Mouse (Mus musculus): ENCODE measurements around the gene Fam19a5. TPM values are rescaled to one million over a fixed set of nuclear protein-coding genes. Genes with fewer than 3 reads are reported as not detected.

Gene Fam19a5
- polyA plus RNA-seq, 1 experiment from 2014 or later, result 0.58 TPM

DNA sequence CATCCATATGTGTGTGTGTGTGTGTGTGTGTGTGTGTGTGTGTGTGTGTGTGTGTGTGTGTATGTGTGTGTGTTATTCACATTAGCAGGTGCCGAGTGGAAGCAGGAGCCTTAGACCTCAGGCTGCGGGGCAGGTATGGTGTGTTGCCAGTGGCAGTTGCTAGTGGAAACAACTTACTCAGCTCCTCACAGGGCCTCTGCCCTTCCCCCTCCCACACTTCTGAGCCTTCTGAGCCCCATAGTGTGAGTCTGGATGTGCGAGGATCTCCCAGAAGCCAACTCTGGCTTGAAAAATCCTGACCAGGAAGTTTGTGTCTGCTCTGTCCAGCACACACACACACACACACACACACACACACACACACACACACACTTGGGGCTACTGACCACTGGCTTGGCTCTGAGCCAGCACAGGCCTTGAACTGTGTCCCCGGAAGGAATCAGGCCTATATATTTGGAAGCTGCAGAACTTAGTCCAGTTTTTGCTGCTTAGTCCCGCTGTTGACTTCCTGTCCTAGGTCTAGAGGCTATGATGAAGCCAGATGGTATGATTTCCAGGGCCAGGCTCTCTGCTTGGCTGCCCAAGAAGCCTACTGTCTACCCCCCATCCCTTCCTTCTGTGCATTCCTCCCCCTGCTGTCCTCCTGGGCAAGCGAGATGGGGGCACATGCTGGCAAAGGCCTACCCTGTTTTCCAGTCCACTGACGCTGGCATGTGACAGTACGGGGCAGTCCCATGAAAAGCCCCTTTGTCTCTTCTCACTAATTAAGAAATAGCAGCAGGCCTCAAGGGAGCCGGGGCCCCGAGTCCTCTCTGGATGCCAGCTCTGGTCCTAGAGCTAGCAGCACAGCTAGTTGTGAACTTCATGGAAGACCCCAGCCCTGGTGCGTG, 22.2 kb downstream of the Fam19a5 start:
- WGBS, result 84% methylated on average over 11 of the region's 11 CpGs

DNA sequence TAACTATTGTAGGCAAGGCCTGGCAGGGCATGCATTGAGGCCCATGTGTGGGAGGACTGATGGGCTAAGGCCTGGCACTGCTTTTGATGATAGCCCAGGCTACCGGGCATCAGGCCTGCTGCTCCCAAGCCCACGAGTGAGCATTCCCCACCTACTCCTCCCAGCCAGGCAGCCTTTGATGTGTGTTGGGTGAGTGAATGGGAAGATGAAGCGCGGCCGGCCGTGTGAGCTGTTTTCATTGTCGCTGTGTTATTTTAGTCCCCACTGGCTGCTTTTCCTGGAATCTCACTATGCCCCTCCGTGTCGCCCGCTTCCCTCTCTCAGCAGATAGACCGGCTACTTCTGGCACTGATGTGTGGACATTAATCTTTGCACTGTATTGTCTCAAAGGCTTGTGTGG, 26.1 kb downstream of the Fam19a5 start:
- DNase-seq (ENCODE audit: low spot score), result no peak
- Histone ChIP-seq H3K4me1 (replicated peaks; ENCODE audit: control insufficient read depth, insufficient read depth, low read length) (no peaks in the 10 kb centered on the region), H3K9me3 (ENCODE audit: control insufficient read depth, low read length) (no peaks in the 10 kb centered on the region), H3K9ac (ENCODE audit: low read depth, low read length) (no peak overlapping the region), H3K27ac (ENCODE audit: low read depth, low read length) (no peak overlapping the region), H3K36me3 (ENCODE audit: control insufficient read depth, insufficient read depth, low read length) (no peaks in the 10 kb centered on the region), H3K27me3 (replicated peaks; ENCODE audit: control insufficient read depth, insufficient read depth, low read length) (no peaks in the 10 kb centered on the region), H3K4me3 (ENCODE audit: low read depth, low read length) (no peak overlapping the region), H3K4me2 (no peak overlapping the region)
- WGBS, result 87% methylated on average over 11 of the region's 11 CpGs
- ATAC-seq (replicated peaks; ENCODE audit: low FRiP score), result no peak

More for the DNA sequence above, 22.2 kb downstream of the Fam19a5 start:
- no peak for ATAC-seq (replicated peaks; ENCODE audit: low FRiP score)
- no peak overlapping the region for H3K4me2 ChIP-seq
- H3K27me3 ChIP-seq (replicated peaks; ENCODE audit: control insufficient read depth, insufficient read depth, low read length), result no peaks in the 10 kb centered on the region
- no peaks in the 10 kb centered on the region for H3K9me3 ChIP-seq (ENCODE audit: control insufficient read depth, low read length)
- no peaks in the 10 kb centered on the region for H3K4me1 ChIP-seq (replicated peaks; ENCODE audit: control insufficient read depth, insufficient read depth, low read length)
- no peak for DNase-seq (ENCODE audit: low spot score)
- no peak overlapping the region for H3K9ac ChIP-seq (ENCODE audit: low read depth, low read length)
- H3K36me3 ChIP-seq (ENCODE audit: control insufficient read depth, insufficient read depth, low read length), result no peaks in the 10 kb centered on the region
- H3K27ac ChIP-seq (ENCODE audit: low read depth, low read length), result no peak overlapping the region
- no peak overlapping the region for H3K4me3 ChIP-seq (ENCODE audit: low read depth, low read length)

DNA sequence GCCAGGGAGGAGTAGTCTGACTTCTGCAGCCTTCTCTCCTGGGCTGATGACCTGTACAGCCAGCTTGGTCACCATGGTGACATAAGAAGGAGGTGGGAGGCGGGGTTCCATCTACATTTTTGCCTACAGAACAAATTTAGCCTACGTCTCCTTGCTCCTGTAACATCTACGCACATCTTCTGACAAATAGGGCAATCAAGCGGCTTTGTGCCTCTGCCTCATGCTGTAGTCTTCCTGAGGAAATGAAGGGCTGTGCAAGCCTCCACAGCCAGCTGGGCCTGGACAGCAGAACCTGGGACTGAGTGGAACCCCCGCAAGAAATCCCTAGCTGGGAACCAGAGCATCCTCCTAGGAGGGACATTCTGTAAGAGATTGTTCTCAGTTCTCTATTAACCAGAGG, 35.8 kb downstream of the Fam19a5 start:
- Histone ChIP-seq H3K4me1 (replicated peaks; ENCODE audit: control insufficient read depth, insufficient read depth, low read length) (no peaks in the 10 kb centered on the region), H3K4me3 (ENCODE audit: low read depth, low read length) (no peak overlapping the region), H3K4me2 (no peak overlapping the region), H3K9ac (ENCODE audit: low read depth, low read length) (no peak overlapping the region), H3K27ac (ENCODE audit: low read depth, low read length) (no peak overlapping the region), H3K9me3 (ENCODE audit: control insufficient read depth, low read length) (no peaks in the 10 kb centered on the region), H3K36me3 (ENCODE audit: control insufficient read depth, insufficient read depth, low read length) (no peaks in the 10 kb centered on the region), H3K27me3 (replicated peaks; ENCODE audit: control insufficient read depth, insufficient read depth, low read length) (no peaks in the 10 kb centered on the region)
- no peak for DNase-seq (ENCODE audit: low spot score)
- WGBS, result 79% methylated on average over 5 of the region's 5 CpGs
- no peak for ATAC-seq (replicated peaks; ENCODE audit: low FRiP score)

DNA sequence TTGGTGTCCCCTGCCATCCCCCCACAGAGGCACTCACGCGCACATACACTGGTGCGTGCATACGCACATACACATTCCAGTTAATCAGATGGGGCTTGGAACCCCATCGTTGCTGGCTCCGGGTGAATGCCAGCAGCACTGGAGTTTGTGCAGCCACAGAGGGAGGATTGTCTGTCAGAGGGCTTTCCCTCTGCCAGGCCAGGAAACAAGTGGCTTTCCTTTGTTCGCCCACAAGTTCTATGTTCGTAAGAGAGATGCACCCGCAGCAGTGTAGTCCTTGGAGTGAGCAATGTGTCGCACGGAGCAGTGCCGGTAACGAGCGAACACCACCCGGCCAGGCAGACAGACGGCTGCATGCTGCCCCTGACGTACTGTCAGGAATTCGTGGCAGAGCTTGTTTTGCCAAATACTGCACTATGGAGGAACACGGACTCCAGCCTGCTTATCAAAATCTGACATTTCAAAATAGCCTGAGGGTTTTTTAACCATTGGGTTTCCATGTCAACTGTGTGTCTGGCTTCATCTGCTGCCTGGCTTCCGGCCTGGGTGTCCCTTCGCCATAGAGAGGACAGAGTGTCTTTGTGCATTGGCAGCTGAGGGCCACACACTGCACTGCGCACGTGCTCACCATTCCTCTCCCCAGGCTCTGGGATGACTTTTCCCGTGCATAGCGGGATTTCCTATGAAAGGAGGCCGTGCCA, 40.0 kb downstream of the Fam19a5 start:
- ATAC-seq (replicated peaks; ENCODE audit: low FRiP score) (no peak), DNase-seq (ENCODE audit: low spot score) (no peak)
- Histone ChIP-seq H3K4me2 (no peak overlapping the region), H3K36me3 (ENCODE audit: control insufficient read depth, insufficient read depth, low read length) (no peaks in the 10 kb centered on the region), H3K27ac (ENCODE audit: low read depth, low read length) (no peak overlapping the region), H3K4me1 (replicated peaks; ENCODE audit: control insufficient read depth, insufficient read depth, low read length) (no peaks in the 10 kb centered on the region), H3K9ac (ENCODE audit: low read depth, low read length) (no peak overlapping the region), H3K4me3 (ENCODE audit: low read depth, low read length) (no peak overlapping the region), H3K27me3 (replicated peaks; ENCODE audit: control insufficient read depth, insufficient read depth, low read length) (no peaks in the 10 kb centered on the region), H3K9me3 (ENCODE audit: control insufficient read depth, low read length) (no peaks in the 10 kb centered on the region)
- WGBS, result 84% methylated on average over 26 of the region's 26 CpGs

DNA sequence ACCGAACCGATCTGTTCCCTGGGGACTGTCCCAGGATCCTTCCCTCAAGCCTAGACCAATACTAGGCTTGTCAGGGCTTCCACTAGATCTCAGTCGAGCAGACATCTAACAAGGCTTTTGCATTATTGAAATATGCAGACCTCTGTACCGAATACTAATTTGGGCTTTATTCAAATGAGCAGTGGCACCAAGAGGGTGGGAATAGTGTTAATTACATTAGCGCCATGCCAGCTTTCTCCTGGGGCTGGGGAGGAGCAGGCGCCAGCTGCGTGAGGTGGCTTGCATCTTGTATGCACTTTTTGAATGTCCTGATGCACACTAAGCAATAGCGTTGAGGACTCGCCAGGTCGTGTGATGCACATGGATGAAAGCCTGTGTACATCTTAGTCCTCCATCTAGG, 46.9 kb downstream of the Fam19a5 start:
- WGBS, result 85% methylated on average over 10 of the region's 10 CpGs
- no peaks in the 10 kb centered on the region for H3K9me3 ChIP-seq (ENCODE audit: control insufficient read depth, low read length)
- H3K9ac ChIP-seq (ENCODE audit: low read depth, low read length), result no peak overlapping the region
- no peaks in the 10 kb centered on the region for H3K36me3 ChIP-seq (ENCODE audit: control insufficient read depth, insufficient read depth, low read length)
- H3K4me1 ChIP-seq (replicated peaks; ENCODE audit: control insufficient read depth, insufficient read depth, low read length), result no peaks in the 10 kb centered on the region
- no peak overlapping the region for H3K27ac ChIP-seq (ENCODE audit: low read depth, low read length)
- H3K4me2 ChIP-seq, result no peak overlapping the region
- H3K4me3 ChIP-seq (ENCODE audit: low read depth, low read length), result no peak overlapping the region
- DNase-seq (ENCODE audit: low spot score), result no peak
- no peak for ATAC-seq (replicated peaks; ENCODE audit: low FRiP score)
- no peaks in the 10 kb centered on the region for H3K27me3 ChIP-seq (replicated peaks; ENCODE audit: control insufficient read depth, insufficient read depth, low read length)

DNA sequence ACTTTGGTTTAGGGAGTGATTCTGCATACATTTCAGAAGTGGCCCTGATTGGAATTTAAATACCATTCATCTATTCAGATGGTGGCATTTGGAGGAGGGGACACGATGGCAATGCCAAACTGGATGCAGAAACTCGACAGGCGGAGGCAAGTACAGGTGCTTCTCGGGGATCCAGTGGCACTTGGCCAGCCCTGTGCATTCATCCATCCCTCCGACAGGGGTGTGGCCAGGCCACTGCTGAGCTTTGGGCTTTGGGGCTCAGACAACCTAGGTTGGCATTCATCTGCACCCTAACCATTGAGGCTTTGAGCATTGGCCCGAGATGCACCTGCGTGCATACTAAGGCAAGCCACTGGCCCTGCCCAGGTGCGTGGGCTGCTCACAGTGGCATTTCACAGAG, 52.6 kb downstream of the Fam19a5 start:
- Histone ChIP-seq H3K36me3 (ENCODE audit: control insufficient read depth, insufficient read depth, low read length) (no peaks in the 10 kb centered on the region), H3K4me3 (ENCODE audit: low read depth, low read length) (no peak overlapping the region), H3K9me3 (ENCODE audit: control insufficient read depth, low read length) (no peaks in the 10 kb centered on the region), H3K9ac (ENCODE audit: low read depth, low read length) (no peak overlapping the region), H3K4me2 (no peak overlapping the region), H3K27ac (ENCODE audit: low read depth, low read length) (no peak overlapping the region), H3K27me3 (replicated peaks; ENCODE audit: control insufficient read depth, insufficient read depth, low read length) (no peaks in the 10 kb centered on the region), H3K4me1 (replicated peaks; ENCODE audit: control insufficient read depth, insufficient read depth, low read length) (no peaks in the 10 kb centered on the region)
- no peak for ATAC-seq (replicated peaks; ENCODE audit: low FRiP score)
- 84% methylated on average over 8 of the region's 8 CpGs for WGBS
- no peak for DNase-seq (ENCODE audit: low spot score)

DNA sequence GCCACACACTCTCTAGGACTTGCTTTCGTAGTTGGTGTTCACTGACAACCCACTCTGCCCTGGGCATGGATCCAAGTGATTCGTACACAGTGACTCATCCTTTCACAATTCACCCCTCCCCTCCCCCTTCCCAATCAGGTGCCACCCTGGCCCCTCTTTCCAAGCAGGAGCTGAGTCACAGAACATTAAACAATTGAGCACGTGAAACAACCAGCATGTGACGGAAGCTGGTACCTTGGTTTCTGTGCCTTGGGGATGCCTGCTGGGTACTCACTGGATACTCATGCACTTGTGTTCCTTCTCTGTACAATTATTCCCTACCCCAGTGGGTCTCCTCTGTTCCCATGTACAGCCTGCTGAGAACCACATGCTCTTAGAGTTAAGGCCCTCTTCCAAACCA, 53.0 kb downstream of the Fam19a5 start:
- no peak for DNase-seq (ENCODE audit: low spot score)
- Histone ChIP-seq H3K4me1 (replicated peaks; ENCODE audit: control insufficient read depth, insufficient read depth, low read length) (no peaks in the 10 kb centered on the region), H3K4me2 (no peak overlapping the region), H3K27ac (ENCODE audit: low read depth, low read length) (no peak overlapping the region), H3K9me3 (ENCODE audit: control insufficient read depth, low read length) (no peaks in the 10 kb centered on the region), H3K4me3 (ENCODE audit: low read depth, low read length) (no peak overlapping the region), H3K9ac (ENCODE audit: low read depth, low read length) (no peak overlapping the region), H3K36me3 (ENCODE audit: control insufficient read depth, insufficient read depth, low read length) (no peaks in the 10 kb centered on the region), H3K27me3 (replicated peaks; ENCODE audit: control insufficient read depth, insufficient read depth, low read length) (no peaks in the 10 kb centered on the region)
- no peak for ATAC-seq (replicated peaks; ENCODE audit: low FRiP score)
- 74% methylated on average over 4 of the region's 4 CpGs for whole genome bisulfite sequencing

DNA sequence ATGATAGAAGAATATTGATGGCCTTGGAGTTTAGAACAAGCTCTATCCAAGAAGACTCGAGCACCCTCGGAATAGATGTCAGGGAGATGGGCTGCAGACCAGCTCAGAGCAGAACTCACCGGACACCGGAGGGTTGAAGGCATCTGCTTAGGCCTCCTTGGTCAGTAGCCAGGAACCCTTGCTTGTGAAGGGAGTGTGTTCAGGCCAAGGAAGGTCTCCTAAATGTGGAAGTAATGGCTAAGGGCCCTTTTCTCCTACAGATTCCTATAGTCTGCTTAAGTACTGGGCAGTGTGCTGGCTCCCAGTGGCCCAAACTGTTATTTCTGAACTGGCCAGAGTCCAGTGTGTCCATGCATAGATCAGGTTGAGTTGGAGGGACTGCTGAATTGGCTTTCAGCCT, 53.7 kb downstream of the Fam19a5 start:
- H3K4me3 ChIP-seq (ENCODE audit: low read depth, low read length), result no peak overlapping the region
- WGBS, result 78% methylated on average over 4 of the region's 4 CpGs
- no peak for ATAC-seq (replicated peaks; ENCODE audit: low FRiP score)

DNA sequence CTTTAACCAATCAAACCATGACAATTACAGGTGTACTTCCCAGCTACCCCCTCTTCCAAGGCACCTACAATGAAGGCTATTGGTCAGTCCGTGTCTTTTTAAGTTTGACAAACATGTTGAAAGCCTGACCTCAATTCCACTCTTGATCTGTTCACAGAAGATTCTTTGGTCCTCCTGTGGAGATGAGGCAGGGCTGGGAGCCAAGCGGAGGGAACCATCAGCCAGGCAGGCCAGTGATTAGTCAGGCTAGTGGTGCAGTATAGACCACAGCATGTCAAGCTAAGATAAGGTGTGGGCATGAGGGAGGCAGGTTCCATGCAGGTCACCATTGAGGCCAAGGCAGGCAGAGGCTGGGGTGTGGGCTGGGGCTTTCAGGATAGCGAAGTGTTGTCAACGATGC, 54.5 kb downstream of the Fam19a5 start:
- 86% methylated on average over 4 of the region's 4 CpGs for WGBS
- Histone ChIP-seq H3K9me3 (ENCODE audit: control insufficient read depth, low read length) (no peaks in the 10 kb centered on the region), H3K4me3 (ENCODE audit: low read depth, low read length) (no peak overlapping the region), H3K4me1 (replicated peaks; ENCODE audit: control insufficient read depth, insufficient read depth, low read length) (no peaks in the 10 kb centered on the region), H3K27ac (ENCODE audit: low read depth, low read length) (no peak overlapping the region), H3K4me2 (no peak overlapping the region), H3K9ac (ENCODE audit: low read depth, low read length) (no peak overlapping the region), H3K36me3 (ENCODE audit: control insufficient read depth, insufficient read depth, low read length) (no peaks in the 10 kb centered on the region), H3K27me3 (replicated peaks; ENCODE audit: control insufficient read depth, insufficient read depth, low read length) (no peaks in the 10 kb centered on the region)
- ATAC-seq (replicated peaks; ENCODE audit: low FRiP score) (no peak), DNase-seq (ENCODE audit: low spot score) (no peak)

More for the DNA sequence above, 53.7 kb downstream of the Fam19a5 start:
- DNase-seq (ENCODE audit: low spot score), result no peak
- Histone ChIP-seq H3K27ac (ENCODE audit: low read depth, low read length) (no peak overlapping the region), H3K4me2 (no peak overlapping the region), H3K36me3 (ENCODE audit: control insufficient read depth, insufficient read depth, low read length) (no peaks in the 10 kb centered on the region), H3K4me1 (replicated peaks; ENCODE audit: control insufficient read depth, insufficient read depth, low read length) (no peaks in the 10 kb centered on the region), H3K27me3 (replicated peaks; ENCODE audit: control insufficient read depth, insufficient read depth, low read length) (no peaks in the 10 kb centered on the region), H3K9me3 (ENCODE audit: control insufficient read depth, low read length) (no peaks in the 10 kb centered on the region), H3K9ac (ENCODE audit: low read depth, low read length) (no peak overlapping the region)

All from liver, embryonic 11.5 days (tissue).